Mouse (Mus musculus): ENCODE results near the gene Mrpl19.
A peak's percentile ranks its signal among the peaks of the same experiment; 100 is the strongest.

Gene Mrpl19

DNA sequence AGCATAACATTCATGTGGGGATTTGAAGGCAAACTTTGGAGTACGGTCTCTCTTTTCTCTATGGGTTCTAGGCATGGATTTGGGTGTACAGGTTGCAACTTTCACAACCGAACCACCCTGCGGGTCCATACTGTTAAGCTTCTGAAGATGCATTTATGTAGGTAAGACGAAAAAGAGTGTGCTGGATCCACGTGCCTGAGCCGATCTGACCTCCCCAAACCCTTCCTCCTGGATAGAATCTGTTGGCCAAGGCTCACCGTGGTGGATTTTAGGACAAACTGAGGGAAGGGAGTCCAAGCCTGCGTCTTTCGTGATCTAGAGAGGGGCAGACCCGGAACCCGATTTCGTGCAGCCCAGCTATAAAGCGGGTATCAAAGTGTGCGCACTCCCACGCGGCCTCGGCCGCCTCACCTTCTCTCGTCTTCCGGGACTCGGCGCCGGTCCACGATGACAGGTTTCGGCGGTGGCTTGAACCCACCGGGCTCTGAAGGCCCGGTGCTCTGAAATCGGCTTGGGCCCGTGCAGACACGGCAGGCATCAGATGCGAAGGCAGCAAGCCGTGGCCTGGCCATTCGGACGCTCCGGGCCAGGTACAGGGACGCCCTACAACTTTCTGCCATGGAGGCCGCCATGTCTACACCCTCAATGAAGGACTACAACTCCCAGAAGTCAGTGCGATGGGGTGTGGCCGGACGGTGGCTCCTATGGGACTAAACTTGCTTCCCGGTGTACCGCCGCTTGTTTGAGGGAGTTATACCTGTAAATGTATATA is at the start of gene Mrpl19:
Mrpl19 (minus strand) TSS at position 663 of the 772 bp plus-strand sequence.
- peak; percentile 78 to 94 for DNase-seq

DNA sequence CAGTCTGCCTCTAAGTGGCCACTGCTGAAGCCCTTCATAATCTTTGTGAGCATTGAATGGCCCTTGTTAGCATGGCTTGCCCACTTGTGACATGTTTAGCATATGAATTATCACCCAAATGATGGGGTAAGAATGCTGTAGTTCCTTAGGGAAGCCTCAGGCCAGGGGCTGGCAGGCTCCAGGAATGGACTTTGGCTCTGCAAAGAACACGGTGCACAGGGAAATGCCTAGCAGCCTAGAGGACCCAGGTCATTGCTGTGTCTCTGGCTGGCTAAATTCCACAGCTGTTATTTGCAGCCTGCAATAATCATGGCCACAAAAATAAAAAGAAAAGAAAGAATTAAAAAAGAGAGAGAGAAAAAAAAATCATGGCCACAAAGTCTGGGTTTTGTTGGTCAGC is 46.6 kb upstream of the Mrpl19 start:
- no peak for DNase-seq

DNA sequence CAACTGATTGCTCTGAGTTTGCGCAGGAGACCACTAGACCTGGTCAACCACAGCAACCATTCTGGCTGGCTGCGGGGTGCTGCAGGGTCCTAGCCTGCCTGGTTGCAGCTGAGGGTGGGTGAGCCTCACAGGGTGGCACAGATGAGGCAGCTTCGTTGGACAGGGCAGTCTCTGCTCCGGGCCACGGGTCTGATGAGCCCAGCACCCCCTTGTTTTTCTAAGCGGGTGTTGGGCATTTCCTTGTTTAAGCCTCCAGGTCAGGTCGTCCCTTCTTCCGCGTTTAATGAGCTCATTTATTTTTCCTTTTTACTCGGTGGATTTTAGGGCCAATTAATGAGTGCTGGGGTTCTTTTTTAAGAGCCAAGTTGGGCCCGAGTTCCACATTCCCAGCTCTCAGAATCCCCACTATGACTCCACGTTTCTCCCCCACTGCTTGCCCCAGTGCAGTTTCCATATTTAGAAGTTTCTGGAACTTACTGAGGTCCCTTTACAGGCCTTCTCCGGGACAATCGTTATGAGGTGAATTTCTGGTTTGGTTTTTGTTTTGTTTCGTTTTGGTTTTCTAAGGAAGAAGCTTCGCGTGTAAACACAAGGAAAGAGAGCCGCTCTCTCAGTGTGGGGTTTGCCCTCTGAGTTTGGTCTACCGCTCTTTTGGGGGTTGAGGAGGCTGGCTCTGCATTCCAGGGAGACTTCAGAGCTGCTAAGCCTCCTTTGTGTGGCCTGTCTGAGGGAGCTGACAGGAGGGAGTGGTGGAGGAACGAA is 24.5 kb upstream of the Mrpl19 start:
- DNase-seq, result no peak

DNA sequence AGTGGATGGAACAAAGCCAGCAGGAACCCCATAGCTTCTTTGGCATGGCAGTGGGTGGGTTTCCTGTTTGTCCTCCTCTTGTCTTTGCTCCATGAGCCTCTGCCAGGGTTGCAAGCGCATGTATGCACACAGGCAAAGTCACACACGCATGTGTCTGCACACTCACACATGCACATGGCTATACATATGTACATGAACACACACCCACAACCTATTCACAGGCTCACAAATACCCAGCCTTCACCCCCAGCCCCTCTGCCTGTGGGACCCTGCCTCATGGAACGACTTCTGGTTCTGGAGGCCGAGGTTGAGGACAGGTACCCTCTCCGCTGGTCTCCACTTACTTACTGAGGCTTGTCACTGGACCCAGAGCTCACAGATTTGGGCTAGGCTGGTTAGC is 22.6 kb upstream of the Mrpl19 start:
- no peak for DNase-seq

DNA sequence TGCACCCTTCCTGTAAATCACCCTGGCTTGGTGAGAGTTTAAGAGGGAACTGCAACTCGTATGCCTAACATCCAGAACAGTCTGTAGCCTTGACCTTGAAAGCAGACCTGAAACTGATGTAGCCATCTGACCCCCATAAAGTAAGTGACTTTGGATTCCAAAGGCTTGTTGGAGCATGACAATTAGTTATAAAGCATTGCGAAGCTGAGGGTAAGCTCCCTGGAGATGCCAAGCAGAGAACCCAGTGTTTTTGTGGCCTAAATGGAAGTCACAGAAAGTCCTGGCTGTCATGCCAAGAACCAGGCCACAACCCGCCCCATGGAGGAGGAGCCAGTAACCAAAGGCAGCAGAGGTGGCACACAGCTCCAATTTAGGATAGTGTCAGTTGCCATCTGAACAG is 21.8 kb upstream of the Mrpl19 start:
- no peak for DNase-seq

DNA sequence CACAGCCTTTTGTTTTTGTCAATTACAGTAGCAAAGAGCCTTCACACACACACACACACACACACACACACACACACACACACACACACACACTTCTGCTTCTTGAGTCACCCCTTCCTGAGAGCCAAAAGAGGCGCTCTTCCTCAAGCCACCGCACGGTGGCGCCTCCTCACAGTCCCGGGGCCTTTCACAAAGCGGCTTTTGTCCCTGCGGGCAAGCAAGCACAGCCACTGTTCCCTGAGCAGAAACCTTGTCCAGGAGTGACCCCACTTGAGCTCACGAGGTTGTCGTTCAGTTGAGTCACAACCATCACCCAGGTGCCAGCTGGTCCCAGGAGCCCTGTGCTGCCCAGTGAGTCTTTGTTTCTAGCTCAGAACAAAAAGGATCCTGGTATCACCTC is 21.3 kb upstream of the Mrpl19 start:
- DNase-seq, result peak; percentile 38 to 60

DNA sequence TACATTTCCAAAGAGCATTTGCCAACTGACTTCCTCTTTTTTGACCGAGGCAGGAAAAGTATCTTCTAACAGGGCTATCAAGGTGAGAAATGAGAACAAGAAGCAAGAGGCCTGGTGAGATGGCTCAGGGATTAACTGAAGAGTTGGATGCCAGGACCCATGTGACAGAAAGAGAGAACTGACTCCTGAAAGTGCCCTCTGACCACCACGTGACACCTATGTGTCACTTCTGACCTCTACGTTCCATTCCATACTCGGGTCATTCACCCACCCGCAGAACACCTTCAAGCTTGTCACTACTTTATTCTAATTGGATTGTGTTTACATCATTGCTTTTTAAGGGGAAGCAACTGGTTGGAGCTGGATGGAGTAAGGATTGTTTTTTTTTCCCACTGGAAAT is 20.8 kb upstream of the Mrpl19 start:
- no peak for DNase-seq

DNA sequence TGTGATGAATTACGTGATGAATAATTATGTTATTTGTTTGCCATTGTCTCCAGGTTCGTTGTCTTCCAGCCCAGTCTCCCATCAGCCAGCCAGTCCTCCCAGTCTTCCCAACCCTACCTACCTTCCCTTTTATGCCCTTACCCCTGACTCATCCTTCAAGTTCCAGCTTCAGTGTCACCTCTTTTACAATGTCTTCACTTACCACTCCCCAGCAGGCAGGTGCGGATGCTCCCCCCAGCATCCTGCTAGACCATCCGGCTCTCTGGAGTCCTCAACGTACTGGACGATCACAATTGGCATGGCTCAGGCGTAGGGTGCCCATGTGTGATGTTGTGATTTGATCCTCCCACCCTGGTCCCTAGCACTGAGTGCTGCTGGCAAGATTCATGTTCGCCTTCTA is 20.4 kb upstream of the Mrpl19 start:
- no peak for DNase-seq

DNA sequence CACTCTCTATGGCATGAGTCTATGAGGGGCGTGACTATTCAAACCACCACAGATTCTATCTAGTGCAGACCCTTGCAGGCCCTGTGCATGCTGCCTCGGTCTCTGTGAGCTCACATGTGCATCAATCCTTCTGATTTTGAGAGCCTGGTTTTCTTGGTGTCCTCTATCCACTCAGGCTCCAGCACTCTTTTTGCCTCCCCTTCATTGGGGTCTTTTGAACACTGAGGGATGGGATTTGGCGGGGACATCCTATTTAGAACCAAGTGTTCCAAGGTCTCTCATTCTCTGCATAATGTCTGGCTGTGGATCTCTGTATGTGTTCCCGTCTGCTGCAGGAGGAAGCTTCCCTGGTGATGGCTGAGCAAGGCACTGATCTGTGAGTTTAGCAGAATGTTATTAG is 13.5 kb upstream of the Mrpl19 start:
- no peak for DNase-seq

DNA sequence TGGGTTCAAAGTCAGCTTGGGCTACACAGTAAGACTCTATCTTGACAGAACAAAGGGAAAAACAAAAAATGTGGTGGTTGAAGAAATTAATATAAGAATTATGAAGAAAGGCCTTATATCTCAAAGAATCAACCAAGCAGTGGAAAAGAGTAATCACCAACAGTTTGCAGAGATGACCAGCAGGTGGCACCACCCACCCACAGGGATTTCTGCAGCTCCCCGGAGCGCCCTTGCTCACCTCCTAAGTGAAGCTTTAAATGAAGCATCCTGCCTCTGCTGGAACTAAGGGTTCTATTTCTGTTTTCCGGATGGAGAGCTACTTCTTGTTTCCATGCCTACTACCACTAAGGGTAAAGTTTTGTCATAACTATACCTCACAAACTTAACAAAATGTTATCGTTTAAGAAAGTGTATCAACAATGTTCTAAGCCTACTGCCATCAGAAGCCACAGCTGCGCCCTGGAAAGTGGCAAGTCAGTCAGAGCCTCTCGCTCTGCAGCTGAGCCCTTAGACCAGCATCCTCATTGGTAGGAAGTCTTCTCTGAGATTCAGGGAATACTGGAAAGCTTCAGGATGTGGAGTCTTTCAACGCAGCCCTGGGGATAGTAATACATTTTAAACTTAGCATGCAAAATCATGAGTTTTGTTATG is 10.3 kb upstream of the Mrpl19 start:
- peak; percentile 11 to 70 for DNase-seq

DNA sequence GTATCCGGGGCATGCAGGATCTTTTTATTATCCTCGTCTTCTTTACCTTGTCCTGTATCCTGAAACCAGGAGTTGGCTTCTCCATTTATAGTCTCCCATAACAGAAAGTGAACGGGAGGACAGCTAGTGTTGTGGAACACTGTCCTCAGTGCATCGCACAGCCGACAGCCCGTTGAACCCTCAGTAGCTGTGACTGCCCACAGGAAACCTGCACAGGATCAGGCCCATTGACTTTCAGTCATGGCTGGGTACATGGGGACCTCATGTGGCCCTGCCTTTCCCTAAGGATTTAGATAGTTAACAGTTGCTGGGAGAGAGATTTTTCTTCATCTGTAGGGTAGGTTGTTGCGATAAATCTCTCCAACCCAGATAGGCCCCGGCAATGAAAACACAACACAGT is 6.8 kb upstream of the Mrpl19 start:
- DNase-seq, result no peak

DNA sequence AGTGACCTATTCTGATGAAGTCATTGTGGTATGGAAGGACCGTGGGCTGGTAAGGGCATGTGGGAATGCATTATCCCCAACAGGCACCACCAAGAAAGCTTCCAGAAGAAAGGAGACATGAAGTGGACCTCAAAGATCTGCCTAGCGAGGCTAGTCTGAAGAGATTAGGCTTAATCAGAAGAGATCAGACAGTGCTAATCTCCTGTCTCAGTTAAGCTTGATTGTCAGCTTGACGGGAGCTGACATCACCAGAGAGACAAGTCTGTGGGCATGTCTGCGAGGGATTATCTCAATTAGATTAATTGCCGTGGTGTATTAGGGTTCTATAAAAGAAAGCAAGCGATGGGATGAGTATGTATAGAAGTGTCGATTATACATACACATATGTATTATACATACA is 5.4 kb upstream of the Mrpl19 start:
- DNase-seq, result no peak

DNA sequence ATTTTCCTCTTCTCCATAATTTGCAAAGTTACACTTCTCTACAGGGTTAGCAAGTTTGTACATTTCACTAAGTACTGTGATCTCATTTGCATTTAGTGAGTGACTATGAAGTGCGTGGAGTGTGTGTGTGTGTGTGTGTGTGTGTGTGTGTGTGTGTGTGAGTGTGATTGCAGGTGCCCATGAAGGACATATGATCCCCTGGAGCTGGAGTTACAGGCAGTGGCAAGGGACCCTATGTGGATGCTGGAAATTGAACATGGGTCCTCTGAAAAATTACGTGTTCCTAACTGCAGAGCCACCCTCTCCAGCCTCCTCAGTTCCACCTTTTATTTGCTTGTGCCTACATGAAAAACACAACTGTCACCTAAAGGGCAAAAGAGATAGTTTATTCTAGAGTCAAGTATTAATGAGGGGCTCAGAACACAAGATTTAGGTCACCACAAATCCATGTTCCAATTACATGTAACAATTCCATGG is 348 bp upstream of the Mrpl19 start:
- DNase-seq, result no peak

DNA sequence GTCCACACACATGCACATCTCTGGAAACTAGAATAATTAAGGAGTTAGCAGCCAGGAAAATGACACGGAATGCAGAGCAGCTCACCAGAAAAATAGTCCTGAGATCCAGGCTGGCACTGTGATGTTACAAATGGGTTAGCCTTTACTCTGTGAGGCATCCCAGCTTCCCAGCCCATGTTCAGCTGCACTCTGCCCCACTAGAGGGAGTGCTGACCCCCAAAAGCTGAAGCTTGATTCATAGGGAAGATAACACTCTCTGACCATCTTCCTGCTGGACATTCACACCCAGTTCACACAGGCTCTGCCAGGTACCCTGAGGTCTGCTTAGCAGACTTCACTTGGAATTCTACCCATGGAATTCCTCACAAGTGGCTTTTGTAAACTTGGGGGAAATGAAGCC is 5.5 kb downstream of the Mrpl19 start:
- no peak for DNase-seq

DNA sequence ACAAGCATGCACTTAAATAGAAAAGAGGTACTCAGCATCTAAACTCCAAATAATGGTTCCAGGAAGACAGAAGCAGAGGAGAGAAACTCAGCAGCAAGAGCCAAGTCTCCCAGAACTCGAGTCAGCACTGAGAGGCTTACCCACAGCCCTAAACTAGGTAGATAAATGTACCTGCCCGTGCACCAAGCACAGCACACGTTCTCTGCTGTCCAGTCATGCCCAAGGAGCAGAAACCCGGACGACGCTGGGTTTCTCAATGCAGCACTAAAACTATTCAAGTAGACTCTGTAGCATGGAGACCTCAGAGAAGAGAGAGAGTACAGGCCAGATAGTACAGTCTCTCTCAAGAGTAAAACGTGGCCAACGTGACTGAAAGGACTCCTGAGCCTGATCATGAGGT is 5.9 kb downstream of the Mrpl19 start:
- no peak for DNase-seq

DNA sequence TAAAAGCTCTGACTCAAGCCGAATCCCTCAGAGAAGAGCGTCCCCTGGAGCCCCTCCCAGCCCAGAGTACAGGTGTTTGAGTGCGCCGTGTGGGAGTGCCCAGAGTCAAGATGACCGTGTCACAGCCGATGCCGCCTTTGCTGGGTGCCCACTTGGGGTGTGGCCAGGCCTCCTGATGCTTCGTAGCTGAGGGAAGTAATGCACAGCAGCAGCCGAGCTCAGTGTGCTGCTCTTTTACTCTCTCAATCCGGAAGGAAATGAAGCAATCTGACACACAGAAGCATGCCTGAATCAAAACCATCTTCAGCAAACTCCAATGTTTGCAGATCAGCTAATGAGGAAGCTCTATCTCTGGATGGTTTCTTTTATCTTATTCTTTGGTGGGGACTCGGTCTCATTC is 7.8 kb downstream of the Mrpl19 start:
- DNase-seq, result no peak

DNA sequence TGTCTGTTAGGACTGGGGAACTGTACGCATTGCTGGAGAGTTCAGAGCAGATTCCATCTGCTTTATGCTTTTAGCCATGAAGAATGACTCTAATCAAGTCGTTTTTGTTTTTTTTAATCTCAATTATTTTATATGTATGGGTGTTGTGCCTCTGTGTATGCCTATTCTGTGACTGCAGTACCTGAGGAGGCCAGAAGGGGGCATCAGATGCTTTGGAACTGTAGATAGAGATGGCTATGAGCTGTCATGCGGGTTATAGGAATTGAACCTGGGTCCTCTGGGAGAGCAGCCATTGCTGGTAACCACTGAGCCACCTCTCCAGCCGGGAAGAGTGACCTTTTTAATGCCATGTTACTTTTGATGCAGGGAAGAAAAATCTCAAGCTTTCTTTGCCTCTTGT is 9.4 kb downstream of the Mrpl19 start:
- no peak for DNase-seq

DNA sequence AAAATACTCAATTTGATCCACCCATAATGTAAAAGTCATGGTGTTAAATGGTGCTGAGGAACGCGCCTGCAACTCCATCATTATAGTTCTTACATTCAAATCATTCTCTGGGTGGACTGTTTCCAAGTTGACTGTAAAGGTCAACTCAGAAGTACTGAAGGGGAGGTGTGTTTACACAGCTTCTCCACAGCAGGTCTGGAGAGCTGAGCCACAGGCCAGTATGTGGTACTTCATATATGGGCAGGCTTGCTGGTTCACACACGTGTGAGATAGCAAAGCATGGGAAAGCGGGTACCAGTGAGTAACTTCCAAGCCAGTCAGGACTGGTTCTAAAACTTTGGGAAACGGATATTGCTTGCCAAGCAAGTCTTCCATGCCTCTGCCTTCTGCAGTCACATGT is 10.6 kb downstream of the Mrpl19 start:
- DNase-seq, result no peak

DNA sequence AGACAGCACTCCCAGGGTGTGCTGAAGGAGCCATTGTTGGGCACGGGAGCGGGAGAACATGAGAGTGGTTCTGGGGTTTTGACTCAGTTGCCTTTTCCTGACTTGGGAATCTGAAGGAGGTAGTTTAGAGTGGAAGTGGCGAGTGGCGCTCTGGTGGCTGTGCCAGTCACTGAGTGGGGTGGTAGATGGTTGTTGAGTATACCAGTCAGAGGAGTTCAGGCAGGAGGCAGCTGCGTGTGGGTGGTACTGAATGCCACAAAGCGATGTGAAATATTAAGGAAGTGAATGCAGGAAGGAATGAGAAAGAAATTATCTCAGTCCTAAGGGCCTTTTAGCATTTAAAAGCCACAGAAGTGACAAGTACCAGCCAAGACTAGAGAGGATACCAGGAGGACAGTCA is 18.9 kb downstream of the Mrpl19 start:
- DNase-seq, result no peak

DNA sequence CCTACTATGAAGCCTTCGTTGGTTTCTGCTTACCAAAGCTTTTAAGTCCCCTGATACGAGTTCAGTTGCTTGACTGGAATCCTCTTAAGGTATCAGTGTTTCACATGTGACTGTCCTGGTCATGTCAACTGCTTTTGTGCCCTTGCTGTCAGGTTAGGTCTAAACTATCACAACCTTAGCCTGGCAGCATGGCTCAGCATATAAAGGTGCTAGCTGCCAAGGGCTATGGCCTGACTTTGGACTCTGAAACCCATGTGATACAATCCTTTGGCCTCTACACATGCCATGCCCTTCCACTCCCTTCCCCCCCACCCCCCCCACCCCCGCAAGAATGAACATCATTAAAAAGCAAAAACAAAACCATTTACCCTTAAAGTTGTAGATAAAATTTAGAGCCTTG is 21.3 kb downstream of the Mrpl19 start:
- DNase-seq, result no peak

DNA sequence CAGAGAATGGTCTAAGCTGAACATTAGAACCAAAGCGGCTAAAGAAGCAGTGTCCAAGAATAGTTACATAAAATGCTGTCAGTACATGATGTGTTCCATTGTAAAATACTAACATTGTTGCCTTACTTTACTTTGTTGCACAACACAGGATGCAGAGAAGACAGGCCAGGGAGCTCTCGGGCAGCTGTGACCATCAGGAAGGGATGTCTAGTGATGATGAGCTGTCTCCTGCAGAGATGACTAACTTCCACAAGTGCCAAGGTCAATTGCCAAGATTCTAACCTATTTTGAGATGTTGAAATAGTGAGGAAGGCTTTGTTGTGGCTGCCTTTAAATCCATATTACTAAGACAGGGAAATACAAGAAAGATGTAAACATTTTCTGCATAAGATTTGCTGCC is 22.5 kb downstream of the Mrpl19 start:
- no peak for DNase-seq

DNA sequence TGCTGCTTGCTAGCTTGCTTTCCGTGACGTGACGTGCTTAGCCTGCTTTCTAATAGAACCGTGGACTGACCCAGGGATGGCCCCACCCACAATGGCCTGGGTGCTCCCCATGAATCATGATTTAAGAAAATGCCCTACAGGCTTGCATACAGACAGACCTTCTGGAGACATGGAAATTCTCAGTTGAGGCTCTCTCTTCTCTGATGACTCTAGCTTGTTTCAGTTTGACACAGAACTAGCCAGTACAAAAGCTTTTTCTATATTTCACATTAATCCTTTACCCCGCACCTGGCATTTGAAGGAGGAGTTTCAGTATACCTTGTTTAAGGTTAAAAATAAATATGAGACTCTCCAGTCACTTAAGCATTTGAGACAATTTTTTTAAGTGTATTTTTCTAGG is 24.0 kb downstream of the Mrpl19 start:
- no peak for DNase-seq

DNA sequence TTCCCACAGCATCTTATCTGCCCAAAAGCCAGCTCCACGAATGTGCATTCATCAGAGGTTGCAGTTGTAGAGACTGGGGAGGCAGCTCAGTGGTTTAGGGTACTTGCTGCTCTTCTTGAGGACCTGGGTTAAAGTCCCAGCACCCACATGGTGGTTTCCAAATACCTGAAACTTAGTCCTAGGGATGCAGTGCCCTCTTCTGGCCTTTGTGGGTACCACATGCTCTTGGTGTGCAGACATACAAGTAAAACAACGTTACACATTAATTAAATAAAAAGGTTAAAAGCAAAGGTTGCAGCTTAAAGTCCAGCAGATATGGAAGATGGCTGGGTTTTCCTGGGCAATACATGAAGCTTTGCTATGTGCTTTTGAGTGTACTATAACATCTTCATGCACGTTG is 32.5 kb downstream of the Mrpl19 start:
- DNase-seq, result no peak

DNA sequence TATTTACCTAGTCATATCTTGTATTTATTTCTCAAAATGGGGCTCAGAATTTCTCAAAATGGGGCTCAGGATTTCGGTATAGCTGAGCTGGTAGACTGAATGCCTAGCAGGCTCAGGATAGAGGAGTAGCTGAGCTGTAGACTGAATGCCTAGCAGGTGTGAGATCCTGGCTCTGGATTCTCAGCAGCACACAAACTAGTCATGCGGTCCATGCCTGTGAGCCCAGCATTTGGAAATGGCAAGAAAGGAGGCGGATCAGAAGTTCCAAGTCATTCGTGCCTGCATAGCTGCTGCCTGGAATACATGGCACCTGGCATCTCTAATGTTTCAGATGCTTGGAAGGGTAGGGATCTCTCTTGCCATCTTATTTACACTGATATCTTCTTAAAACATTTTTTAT is 36.4 kb downstream of the Mrpl19 start:
- no peak for DNase-seq
